Mouse (Mus musculus) kidney, postnatal 36 days (tissue): Measurements from ENCODE around the gene Erc1.

Experiments used
- DNase-seq, 2 experiments: peaks; one replicate each; pipeline ENCODE4 v3.0.0; 2021 to 2022; ENCODE audit warnings: mixed read lengths in 2 of 2

Gene Erc1

GRCm38 (mm10) chr6:119803239-119803638 lies 44.7 kb downstream of the Erc1 start:
- no peak for DNase-seq

- DNase-seq, result no peak
These were observed 51.0 kb downstream of the Erc1 start for GRCm38 (mm10) chr6:119796911-119797486.

GRCm38 (mm10) chr6:119796291-119796690 lies 51.7 kb downstream of the Erc1 start:
- DNase-seq, result no peak

- DNase-seq, result peak; percentile 39 to 79
These were observed 55.4 kb downstream of the Erc1 start for GRCm38 (mm10) chr6:119792562-119792961.

- DNase-seq, result no peak
These were observed 65.6 kb downstream of the Erc1 start for GRCm38 (mm10) chr6:119782416-119782815.

GRCm38 (mm10) chr6:119781109-119781508 lies 66.9 kb downstream of the Erc1 start:
- DNase-seq, result no peak

- no peak for DNase-seq
These were observed 79.2 kb downstream of the Erc1 start for GRCm38 (mm10) chr6:119768778-119769177.

GRCm38 (mm10) chr6:119764355-119764754 lies 83.6 kb downstream of the Erc1 start:
- DNase-seq, result no peak

GRCm38 (mm10) chr6:119759866-119760265 lies 88.1 kb downstream of the Erc1 start:
- DNase-seq, result no peak

GRCm38 (mm10) chr6:119758490-119758889 lies 89.5 kb downstream of the Erc1 start:
- peak in 1 of 2 experiments; percentile 8 for DNase-seq

- DNase-seq, result no peak
These were observed 90.2 kb downstream of the Erc1 start for GRCm38 (mm10) chr6:119757796-119758195.

- DNase-seq, result no peak
These were observed 92.1 kb downstream of the Erc1 start for GRCm38 (mm10) chr6:119755866-119756265.

GRCm38 (mm10) chr6:119749093-119749635 lies 98.8 kb downstream of the Erc1 start:
- peak; percentile 24 to 45 for DNase-seq

GRCm38 (mm10) chr6:119741861-119742260 lies 106.1 kb downstream of the Erc1 start:
- peak in 1 of 2 experiments; percentile 5 for DNase-seq

GRCm38 (mm10) chr6:119740541-119740940 lies 107.4 kb downstream of the Erc1 start:
- no peak for DNase-seq

- peak; percentile 37 to 54 for DNase-seq
These were observed 109.2 kb downstream of the Erc1 start for GRCm38 (mm10) chr6:119738638-119739375.

GRCm38 (mm10) chr6:119737716-119738115 lies 110.3 kb downstream of the Erc1 start:
- no peak for DNase-seq

- DNase-seq, result no peak
These were observed 112.0 kb downstream of the Erc1 start for GRCm38 (mm10) chr6:119735937-119736336.

GRCm38 (mm10) chr6:119731155-119731554 lies 116.8 kb downstream of the Erc1 start:
- DNase-seq, result no peak

GRCm38 (mm10) chr6:119715234-119715633 lies 132.7 kb downstream of the Erc1 start:
- DNase-seq, result no peak

- DNase-seq, result no peak
These were observed 134.0 kb downstream of the Erc1 start for GRCm38 (mm10) chr6:119713961-119714360.

GRCm38 (mm10) chr6:119712486-119712885 lies 135.5 kb downstream of the Erc1 start:
- DNase-seq, result no peak

GRCm38 (mm10) chr6:119711649-119712305 lies 136.2 kb downstream of the Erc1 start:
- no peak for DNase-seq

GRCm38 (mm10) chr6:119709552-119709951 lies 138.4 kb downstream of the Erc1 start:
- peak; percentile 5 to 32 for DNase-seq
